Mouse (Mus musculus): ENCODE data around the gene Gpatch4.
A peak's percentile ranks its signal among the peaks of the same experiment; 100 is the strongest.

Gene Gpatch4

DNA sequence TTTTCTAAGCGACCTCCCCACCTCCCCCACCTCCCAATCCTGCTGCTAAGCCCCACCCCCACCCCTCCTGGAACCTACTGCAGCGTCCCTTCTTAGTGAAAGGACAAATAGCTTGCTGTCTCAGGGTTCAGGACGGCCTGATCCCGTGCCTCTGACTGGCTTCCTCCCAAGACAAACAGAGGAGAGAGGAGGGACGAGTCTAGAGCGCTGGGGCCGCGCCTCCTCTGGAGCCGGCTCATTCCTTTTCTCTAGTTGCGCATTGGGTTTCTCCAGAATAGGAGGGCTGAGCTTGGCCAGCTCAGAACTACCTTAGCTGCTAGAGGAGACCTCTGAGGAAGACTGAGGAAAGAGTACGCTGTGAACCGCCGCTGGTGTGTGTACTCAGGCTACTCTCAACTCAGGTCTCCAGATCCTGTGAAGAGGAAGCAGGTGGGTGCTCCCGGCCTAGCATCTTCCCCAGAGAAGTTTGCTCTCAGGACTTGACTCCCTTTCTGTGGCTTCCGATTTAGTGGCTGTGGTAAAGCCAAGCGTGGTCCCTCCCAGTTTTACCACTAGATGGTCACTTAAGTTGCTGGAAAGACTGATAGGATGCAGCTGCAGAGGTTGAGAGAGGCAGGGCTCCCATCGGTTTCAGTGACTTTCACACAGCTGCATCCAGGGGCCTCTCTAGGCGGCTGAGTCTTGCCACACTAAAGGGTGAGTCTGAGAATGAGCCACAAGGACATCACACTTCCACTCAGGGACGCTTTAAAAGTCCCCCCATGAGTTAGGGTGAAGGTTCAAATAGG lies 12.1 kb upstream of the Gpatch4 start:
- peak; percentile 57 for DNase-seq (ENCODE audit: low spot score)

GRCm38 (mm10) chr3:88033506-88033905 lies 9.4 kb upstream of the Gpatch4 start:
- no peak for DNase-seq (ENCODE audit: low spot score)

DNA sequence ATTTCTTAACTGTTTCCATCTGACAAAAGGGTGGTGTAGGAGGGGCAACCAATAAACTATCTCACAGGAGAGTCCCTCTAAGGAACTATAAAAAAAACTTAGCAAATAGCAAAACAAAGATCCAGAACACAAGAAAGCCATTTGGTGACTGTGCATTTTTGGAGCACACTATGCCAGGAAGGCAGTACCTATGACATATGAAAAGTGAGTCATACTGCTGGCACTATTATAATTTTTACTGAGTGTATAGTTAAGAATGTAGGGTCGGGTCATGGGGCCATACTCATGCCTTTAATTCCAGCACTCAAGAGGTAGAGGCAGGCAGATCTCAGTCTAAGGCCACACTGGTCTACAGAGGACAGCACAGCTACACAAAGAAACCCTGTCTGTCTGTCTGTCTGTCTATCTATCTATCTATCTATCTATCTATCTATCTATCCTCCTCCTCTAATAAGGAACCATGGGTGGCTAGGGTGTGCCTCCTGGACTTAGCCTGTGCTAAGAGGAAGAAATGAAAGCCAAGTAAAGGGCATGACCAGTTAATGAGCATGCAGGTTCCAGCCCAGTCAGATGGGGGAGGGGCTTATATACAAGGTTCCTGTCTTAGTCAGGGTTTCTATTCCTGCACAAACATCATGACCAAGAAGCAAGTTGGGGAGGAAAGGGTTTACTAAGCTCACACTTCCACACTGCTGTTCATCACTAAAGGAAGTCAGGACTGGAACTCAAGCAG lies 7.2 kb upstream of the Gpatch4 start:
- no peak for DNase-seq (ENCODE audit: low spot score)

- peak; percentile 19 for DNase-seq (ENCODE audit: low spot score)
These were observed 6.6 kb downstream of the Gpatch4 start for GRCm38 (mm10) chr3:88049532-88049931.

GRCm38 (mm10) chr3:88057030-88057429 lies 14.1 kb downstream of the Gpatch4 start:
- DNase-seq (ENCODE audit: low spot score), result no peak

DNA sequence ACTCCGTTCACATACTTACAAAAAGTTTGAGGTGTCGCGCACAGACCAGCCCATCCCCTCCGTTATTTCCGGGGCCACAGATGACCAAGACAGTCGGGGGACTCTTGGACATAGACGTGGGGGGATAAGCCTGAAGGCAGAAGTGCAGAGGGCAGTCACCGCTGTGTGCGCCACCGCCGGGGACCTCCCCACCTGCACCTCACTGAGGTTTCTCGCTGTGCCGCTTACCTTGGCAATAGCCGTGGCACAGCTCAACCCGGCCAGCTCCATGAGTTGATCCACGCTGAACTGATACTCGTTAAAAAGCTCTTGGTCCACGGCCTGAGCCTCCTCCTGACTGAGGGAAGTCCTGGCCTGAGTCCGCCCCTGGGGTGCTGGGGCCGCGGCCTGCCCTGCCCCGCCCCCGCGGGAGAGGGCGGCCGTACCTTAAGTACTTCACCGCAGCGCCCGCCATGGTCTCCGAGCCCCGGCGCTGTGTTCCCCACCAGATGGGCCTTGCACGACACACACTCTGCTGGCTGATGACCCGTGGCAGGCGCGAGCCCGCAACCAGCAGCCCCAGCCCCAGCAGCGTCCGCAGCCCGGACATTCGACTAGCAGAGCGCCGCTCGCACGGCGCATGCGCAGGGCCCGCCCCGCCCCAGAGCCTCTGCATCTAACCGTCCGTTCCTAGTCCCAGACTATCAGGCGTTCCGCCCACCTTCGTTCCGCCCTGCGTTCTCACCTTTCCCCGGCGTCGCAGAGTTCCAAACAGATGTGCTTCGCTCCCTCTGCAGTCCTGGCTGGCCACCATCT lies 15.2 kb downstream of the Gpatch4 start, which contains the start of gene Naxe:
Naxe (minus strand) TSS at position 594 of the 795 bp plus-strand sequence.
- peak; percentile 93 for DNase-seq (ENCODE audit: low spot score)

DNA sequence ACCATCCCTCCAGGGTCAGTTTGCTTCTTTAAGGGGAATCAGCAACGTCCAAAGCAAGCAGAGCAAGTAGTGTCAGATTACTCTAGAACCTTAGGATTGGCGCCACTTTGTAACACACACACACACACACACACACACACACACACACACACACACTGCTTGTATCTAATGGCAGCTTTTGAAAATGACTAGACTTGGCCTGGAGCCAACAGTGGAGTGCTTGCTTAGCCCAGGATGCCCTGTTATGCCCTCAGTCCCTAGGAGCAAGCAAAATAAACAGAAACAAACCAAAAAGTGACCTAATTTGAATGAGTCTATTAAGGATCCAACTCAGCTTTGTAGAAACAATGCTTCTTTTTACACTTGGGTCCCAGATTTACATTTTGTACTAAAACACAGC lies 25.5 kb downstream of the Gpatch4 start:
- no peak for DNase-seq (ENCODE audit: low spot score)

GRCm38 (mm10) chr3:88071783-88072182 lies 28.9 kb downstream of the Gpatch4 start:
- peak; percentile 73 for DNase-seq (ENCODE audit: low spot score)

DNA sequence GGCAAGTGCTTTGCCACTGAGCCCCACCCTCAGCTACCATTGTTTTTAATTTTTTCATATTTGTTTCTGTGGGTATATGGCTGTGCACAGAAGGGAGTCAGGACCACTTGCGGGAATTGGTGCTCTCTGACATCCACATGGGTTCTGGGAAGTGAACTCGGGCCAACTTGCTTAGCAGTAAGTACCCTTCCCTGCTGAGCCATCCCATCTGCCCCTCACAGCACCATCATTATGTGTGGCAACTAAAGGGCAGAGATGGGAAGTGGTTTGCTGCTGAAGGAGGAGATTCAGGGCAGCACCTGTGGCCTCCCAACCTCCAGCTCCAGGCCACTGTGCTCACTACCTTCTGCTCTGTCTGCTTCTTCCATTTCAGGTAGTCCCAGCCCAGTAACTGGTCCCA lies 30.7 kb downstream of the Gpatch4 start:
- no peak for DNase-seq (ENCODE audit: low spot score)

DNA sequence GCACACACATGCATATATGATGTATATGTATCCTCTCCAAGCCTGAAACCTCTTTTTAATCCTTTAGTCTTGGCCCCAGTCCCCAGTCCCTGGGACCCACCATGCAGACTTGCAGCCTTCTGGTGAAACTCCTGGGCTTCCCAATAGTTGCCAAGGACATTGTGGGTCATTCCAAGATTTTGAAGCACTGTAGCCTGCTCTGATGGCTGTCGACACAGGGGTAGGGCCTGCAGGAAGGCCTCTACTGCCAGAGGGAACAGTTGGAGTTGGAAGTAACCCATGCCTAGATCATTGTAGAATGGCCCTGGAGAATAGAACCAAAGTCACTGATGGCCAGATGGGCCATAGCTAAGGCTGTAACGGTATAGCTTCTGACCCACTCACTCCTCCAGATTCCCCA lies 31.4 kb downstream of the Gpatch4 start:
- DNase-seq (ENCODE audit: low spot score), result no peak

DNA sequence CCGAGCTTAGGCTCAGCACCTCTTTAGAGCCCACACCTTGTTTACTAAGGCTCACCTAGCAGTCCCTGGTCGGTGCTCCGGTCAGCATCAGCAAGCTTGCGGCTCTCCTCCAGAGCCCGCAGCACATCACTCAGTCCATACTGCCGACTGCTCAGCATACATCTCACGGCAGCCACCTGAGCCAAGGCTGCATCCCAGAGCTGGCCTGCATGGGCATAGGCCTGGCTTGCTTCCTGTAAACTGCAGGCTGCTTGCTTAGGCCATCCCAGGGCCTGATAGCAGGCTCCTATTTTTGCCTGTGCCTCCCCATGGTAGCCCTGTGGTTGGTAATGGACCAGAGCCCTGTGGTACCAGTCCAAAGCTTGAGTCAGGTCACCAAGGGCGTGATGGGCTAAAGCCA lies 31.9 kb downstream of the Gpatch4 start:
- DNase-seq (ENCODE audit: low spot score), result no peak

GRCm38 (mm10) chr3:88077441-88077840 lies 34.5 kb downstream of the Gpatch4 start:
- DNase-seq (ENCODE audit: low spot score), result no peak

- no peak for DNase-seq (ENCODE audit: low spot score)
These were observed 35.3 kb downstream of the Gpatch4 start, which contains the start of gene Ttc24 for GRCm38 (mm10) chr3:88078204-88078603. TSS of gene Ttc24 (minus strand) at chr3:88078304.

GRCm38 (mm10) chr3:88081345-88082223 lies 38.7 kb downstream of the Gpatch4 start, which contains the start of gene Iqgap3:
TSS of gene Iqgap3 (plus strand) at chr3:88081971.
- DNase-seq (ENCODE audit: low spot score), result peak; percentile 89

DNA sequence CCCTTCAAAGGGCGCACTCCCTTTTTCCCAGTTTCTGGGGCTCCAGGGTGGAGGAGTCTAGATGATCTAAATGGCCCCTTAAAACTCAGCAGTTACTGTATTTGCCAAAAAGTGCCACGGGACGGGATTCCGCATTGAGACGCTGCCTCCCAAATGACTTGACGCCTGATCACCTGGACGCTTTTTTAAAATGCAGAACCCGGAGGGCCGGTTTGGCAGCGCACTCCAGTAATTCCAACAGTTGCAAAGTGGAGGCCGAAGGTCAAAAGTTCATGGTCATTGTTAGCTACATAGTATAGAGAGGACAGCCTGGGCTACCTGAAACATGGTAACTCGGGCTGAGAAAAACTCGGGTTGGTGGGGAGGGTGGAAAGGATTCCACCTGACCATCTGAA lies 39.3 kb downstream of the Gpatch4 start:
- DNase-seq (ENCODE audit: low spot score), result peak; percentile 35

DNA sequence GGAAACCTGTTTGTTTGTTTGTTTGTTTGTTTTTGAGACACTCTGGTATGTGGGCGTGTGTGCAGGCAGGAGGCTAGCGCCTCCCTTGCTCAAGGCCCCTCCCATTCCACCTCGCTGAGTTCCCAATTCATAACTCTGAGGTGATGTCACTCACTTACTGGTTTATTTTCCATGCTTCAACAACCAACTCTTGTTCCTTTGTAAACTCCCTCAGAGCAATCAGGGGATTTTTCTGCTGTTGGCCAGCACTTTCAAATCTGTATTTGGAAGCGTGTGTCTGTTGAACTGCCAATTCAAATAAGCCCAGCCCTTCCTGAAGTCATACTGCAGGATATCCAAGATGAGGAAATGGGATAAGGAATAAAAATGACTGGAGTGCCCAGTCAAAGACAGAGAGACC lies 39.8 kb downstream of the Gpatch4 start:
- DNase-seq (ENCODE audit: low spot score), result peak; percentile 28

- peak; percentile 23 for DNase-seq (ENCODE audit: low spot score)
These were observed 41.1 kb downstream of the Gpatch4 start for GRCm38 (mm10) chr3:88084001-88084400.

DNA sequence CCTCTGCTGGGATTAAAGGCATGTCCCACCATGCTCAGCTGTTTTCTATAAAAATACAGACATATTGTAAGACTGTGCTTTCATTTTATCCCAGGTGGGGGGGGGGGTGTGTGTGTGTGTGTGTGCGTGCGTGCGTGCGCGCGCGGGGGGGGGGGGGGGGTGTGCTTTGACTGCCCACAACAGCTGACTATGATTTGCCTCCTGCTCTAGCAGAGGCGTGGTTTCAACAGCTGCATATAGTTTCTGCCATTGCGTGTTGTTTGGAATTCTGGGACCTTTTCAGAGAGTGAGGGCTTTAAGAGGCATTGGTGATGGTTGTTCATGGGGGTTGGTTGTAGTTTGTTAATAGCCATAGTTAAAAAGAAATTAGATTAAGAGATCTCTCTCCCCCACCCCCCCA lies 42.6 kb downstream of the Gpatch4 start:
- no peak for DNase-seq (ENCODE audit: low spot score)

- DNase-seq (ENCODE audit: low spot score), result no peak
These were observed 44.8 kb downstream of the Gpatch4 start for GRCm38 (mm10) chr3:88087688-88088087.

DNA sequence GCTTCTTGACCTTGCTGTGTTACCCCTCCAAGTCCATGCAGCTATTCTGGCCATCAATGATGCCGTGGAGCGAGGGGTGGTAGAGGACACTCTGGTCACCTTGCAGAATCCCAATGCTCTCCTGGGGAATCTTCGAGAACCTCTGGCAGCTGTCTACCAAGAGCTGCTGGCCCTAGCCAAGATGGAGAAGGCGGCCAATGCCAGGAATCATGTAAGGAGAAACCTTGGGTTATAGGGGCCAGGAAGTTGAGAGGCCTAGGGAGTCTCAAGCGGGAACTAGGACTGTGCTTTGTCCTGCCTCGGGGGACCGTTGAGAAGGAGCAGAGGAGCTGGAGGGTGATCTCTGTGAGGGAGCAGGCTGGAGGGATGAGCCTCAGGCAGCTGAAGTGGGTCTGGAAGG lies 47.2 kb downstream of the Gpatch4 start:
- no peak for DNase-seq (ENCODE audit: low spot score)

GRCm38 (mm10) chr3:88090616-88091015 lies 47.7 kb downstream of the Gpatch4 start:
- DNase-seq (ENCODE audit: low spot score), result no peak
